Mouse (Mus musculus): Measurements from ENCODE around the gene Med23. TPM values are rescaled to one million over a fixed set of nuclear protein-coding genes. Genes with fewer than 3 reads are reported as not detected.
A peak's percentile ranks its signal among the peaks of the same experiment; 100 is the strongest.

The Med23 gene
- polyA plus RNA-seq, 1 experiment from 2014 or later, result 25.7 TPM

DNA sequence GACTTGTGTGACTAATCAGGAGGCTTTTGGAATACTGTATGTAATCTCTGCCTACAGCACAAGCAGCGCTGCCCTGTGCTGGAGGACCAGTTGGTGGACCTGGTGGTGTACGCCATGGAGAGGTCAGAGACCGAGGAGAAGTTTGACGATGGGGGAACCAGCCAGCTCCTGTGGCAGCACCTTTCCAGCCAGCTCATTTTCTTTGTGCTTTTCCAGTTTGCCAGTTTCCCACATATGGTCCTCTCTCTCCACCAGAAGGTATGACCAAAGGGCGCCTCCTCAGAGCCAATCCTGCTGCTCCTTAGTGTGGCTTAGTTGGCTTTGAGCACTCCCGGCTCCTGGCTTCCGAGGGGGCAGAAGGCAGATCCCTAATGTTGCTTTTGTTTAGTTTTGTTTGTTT, 18.6 kb downstream of the Med23 start:
- no peaks in the 10 kb centered on the region for H3K4me1 ChIP-seq
- H3K27me3 ChIP-seq, result no peaks in the 10 kb centered on the region
- H3K4me2 ChIP-seq, result no peak overlapping the region
- peaks cover 81% of the 10 kb centered on the region for H3K36me3 ChIP-seq
- H3K9me3 ChIP-seq, result no peaks in the 10 kb centered on the region
- no peak overlapping the region for H3K9ac ChIP-seq
- H3K4me3 ChIP-seq, result no peak overlapping the region
- no peak overlapping the region for H3K27ac ChIP-seq
- WGBS, result 92% methylated on average over 7 of the region's 7 CpGs
- no peak for ATAC-seq (ENCODE audit: insufficient number of reproducible peaks, insufficient read depth, low FRiP score, low TSS enrichment, low read depth)

GRCm38 (mm10) chr10:24895927-24896326, 26.1 kb downstream of the Med23 start:
- Histone ChIP-seq H3K27me3 (no peaks in the 10 kb centered on the region), H3K36me3 (peaks cover 86% of the 10 kb centered on the region), H3K4me2 (no peak overlapping the region), H3K9ac (no peak overlapping the region), H3K4me1 (no peaks in the 10 kb centered on the region), H3K9me3 (no peaks in the 10 kb centered on the region), H3K27ac (no peak overlapping the region), H3K4me3 (no peak overlapping the region)
- 91% methylated on average over 8 of the region's 8 CpGs for WGBS
- no peak for ATAC-seq (ENCODE audit: insufficient number of reproducible peaks, insufficient read depth, low FRiP score, low TSS enrichment, low read depth)

- peaks cover 97% of the 10 kb centered on the region for H3K36me3 ChIP-seq
- 95% methylated on average over 10 of the region's 10 CpGs for WGBS
- no peak for ATAC-seq (ENCODE audit: insufficient number of reproducible peaks, insufficient read depth, low FRiP score, low TSS enrichment, low read depth)
- H3K27ac ChIP-seq, result no peak overlapping the region
- no peaks in the 10 kb centered on the region for H3K4me1 ChIP-seq
- H3K27me3 ChIP-seq, result no peaks in the 10 kb centered on the region
- H3K9ac ChIP-seq, result no peak overlapping the region
- H3K9me3 ChIP-seq, result no peaks in the 10 kb centered on the region
- no peak overlapping the region for H3K4me3 ChIP-seq
- H3K4me2 ChIP-seq, result no peak overlapping the region
These were observed 35.8 kb downstream of the Med23 start for GRCm38 (mm10) chr10:24905627-24906026.

DNA sequence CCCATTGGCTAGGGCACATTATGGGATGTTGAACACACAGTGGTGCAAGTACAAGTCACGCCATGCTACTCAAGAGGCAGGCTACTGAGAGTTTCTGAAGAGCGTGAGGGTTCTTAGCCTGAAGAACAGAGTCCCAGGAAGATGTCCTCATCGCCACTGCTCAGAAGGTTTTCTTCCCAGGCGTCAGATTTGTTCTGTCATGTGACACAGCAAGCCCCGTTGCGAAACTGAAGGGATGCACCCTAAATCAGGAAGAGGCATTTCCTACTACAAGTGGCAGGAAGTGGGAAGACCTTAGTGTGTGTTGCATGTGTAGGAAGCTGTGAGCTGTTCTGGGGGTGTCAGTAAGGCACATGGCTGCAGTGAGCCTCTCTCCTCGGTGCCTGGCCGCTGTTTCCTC, 41.4 kb downstream of the Med23 start:
- WGBS, result 87% methylated on average over 8 of the region's 8 CpGs
- ATAC-seq (ENCODE audit: insufficient number of reproducible peaks, insufficient read depth, low FRiP score, low TSS enrichment, low read depth), result no peak

GRCm38 (mm10) chr10:24912576-24912975, 42.8 kb downstream of the Med23 start:
- Histone ChIP-seq H3K4me1 (no peaks in the 10 kb centered on the region), H3K36me3 (peaks cover 92% of the 10 kb centered on the region), H3K4me3 (no peak overlapping the region), H3K27ac (no peak overlapping the region), H3K4me2 (no peak overlapping the region), H3K27me3 (no peaks in the 10 kb centered on the region), H3K9ac (no peak overlapping the region), H3K9me3 (no peaks in the 10 kb centered on the region)
- ATAC-seq (ENCODE audit: insufficient number of reproducible peaks, insufficient read depth, low FRiP score, low TSS enrichment, low read depth), result no peak
- 90% methylated on average over 14 of the region's 14 CpGs for WGBS

More for the DNA sequence above, 41.4 kb downstream of the Med23 start:
- Histone ChIP-seq H3K27ac (no peak overlapping the region), H3K36me3 (peaks cover 97% of the 10 kb centered on the region), H3K4me2 (no peak overlapping the region), H3K9me3 (no peaks in the 10 kb centered on the region), H3K27me3 (no peaks in the 10 kb centered on the region), H3K9ac (no peak overlapping the region), H3K4me3 (no peak overlapping the region), H3K4me1 (no peaks in the 10 kb centered on the region)

DNA sequence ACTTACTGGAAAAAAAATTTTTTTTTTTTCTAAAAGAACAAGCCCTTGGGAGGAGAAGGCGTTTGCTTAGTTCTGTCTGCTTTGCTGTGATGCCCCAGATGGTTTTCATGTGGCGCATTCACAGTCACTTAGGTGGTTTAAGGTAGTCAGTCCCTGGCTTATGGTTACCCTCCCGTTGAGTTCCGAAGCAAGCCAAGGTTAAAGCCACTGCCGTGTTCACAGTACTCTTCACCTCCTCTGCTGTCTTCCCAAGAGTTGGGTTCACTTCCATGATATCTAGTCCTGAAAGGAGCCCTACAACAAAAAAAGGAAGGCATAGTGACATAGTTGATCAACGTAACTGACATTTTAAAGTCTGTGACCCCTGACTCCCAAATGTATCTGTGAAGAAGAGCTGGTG, 45.7 kb downstream of the Med23 start:
- H3K4me2 ChIP-seq, result no peak overlapping the region
- no peak overlapping the region for H3K4me3 ChIP-seq
- ATAC-seq (ENCODE audit: insufficient number of reproducible peaks, insufficient read depth, low FRiP score, low TSS enrichment, low read depth), result no peak
- WGBS, result 87% methylated on average over 6 of the region's 6 CpGs
- no peak overlapping the region for H3K27ac ChIP-seq
- no peaks in the 10 kb centered on the region for H3K27me3 ChIP-seq
- no peak overlapping the region for H3K9ac ChIP-seq
- no peaks in the 10 kb centered on the region for H3K4me1 ChIP-seq
- peaks cover 69% of the 10 kb centered on the region for H3K36me3 ChIP-seq
- H3K9me3 ChIP-seq, result no peaks in the 10 kb centered on the region

DNA sequence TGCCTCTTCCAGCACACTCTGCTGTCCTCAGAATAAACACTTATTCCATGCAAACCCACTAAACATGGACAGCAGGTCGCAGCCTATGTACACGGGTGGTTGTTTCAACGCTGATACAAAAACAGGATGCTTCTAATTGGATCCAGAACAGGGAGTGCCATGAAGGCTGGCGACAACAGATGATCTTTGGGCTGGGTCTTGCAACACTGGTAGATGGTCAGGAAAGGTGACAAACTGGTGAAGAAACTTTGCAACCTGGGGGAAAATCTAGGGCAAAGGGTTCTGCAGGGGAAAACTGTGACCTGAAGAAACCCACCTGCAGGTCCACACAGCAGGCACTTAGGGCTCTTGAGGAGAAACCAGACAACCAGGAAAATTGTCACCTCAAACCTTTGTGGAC, 53.2 kb downstream of the Med23 start:
- 21% methylated on average over 4 of the region's 4 CpGs for WGBS
- H3K27ac ChIP-seq, result no peak overlapping the region

DNA sequence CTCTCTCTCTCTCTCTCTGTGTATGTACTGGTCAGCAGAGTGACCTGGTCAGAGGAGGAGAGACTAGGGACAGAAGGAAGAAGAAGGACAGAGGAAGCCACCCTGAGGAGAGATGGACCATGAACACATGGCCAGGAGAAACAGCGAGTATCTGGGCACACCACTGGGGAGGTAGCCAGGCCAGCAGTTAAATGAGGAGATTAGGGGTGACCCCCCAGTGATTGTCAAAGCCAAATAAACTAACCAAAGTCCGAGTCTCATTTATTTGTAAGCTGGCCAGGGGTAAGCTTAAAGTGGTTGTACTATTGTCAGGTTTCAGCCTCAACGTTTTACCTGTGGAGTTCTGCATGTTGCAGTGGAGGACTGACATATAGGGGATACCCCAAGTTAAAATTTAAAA, 54.5 kb downstream of the Med23 start:
- Histone ChIP-seq H3K9ac (no peak overlapping the region), H3K27ac (no peak overlapping the region), H3K4me3 (no peak overlapping the region), H3K4me1 (peaks cover 13% of the 10 kb centered on the region), H3K36me3 (no peaks in the 10 kb centered on the region), H3K4me2 (no peak overlapping the region), H3K27me3 (no peaks in the 10 kb centered on the region), H3K9me3 (no peaks in the 10 kb centered on the region)
- 77% methylated on average over 3 of the region's 3 CpGs for WGBS
- no peak for ATAC-seq (ENCODE audit: insufficient number of reproducible peaks, insufficient read depth, low FRiP score, low TSS enrichment, low read depth)

More for the DNA sequence above, 53.2 kb downstream of the Med23 start:
- peaks cover 6% of the 10 kb centered on the region for H3K36me3 ChIP-seq
- ATAC-seq (ENCODE audit: insufficient number of reproducible peaks, insufficient read depth, low FRiP score, low TSS enrichment, low read depth), result no peak
- H3K4me2 ChIP-seq, result no peak overlapping the region
- peaks cover 10% of the 10 kb centered on the region for H3K4me1 ChIP-seq
- H3K9ac ChIP-seq, result no peak overlapping the region
- no peaks in the 10 kb centered on the region for H3K27me3 ChIP-seq
- H3K4me3 ChIP-seq, result no peak overlapping the region
- no peaks in the 10 kb centered on the region for H3K9me3 ChIP-seq

GRCm38 (mm10) chr10:24926380-24926779, 56.6 kb downstream of the Med23 start:
- WGBS, result 31% methylated on average over 10 of the region's 10 CpGs
- no peak for ATAC-seq (ENCODE audit: insufficient number of reproducible peaks, insufficient read depth, low FRiP score, low TSS enrichment, low read depth)
- peaks cover 13% of the 10 kb centered on the region for H3K4me1 ChIP-seq
- H3K27me3 ChIP-seq, result no peaks in the 10 kb centered on the region
- no peak overlapping the region for H3K4me3 ChIP-seq
- H3K9me3 ChIP-seq, result no peaks in the 10 kb centered on the region
- no peaks in the 10 kb centered on the region for H3K36me3 ChIP-seq
- H3K27ac ChIP-seq, result no peak overlapping the region
- H3K9ac ChIP-seq, result no peak overlapping the region
- no peak overlapping the region for H3K4me2 ChIP-seq

DNA sequence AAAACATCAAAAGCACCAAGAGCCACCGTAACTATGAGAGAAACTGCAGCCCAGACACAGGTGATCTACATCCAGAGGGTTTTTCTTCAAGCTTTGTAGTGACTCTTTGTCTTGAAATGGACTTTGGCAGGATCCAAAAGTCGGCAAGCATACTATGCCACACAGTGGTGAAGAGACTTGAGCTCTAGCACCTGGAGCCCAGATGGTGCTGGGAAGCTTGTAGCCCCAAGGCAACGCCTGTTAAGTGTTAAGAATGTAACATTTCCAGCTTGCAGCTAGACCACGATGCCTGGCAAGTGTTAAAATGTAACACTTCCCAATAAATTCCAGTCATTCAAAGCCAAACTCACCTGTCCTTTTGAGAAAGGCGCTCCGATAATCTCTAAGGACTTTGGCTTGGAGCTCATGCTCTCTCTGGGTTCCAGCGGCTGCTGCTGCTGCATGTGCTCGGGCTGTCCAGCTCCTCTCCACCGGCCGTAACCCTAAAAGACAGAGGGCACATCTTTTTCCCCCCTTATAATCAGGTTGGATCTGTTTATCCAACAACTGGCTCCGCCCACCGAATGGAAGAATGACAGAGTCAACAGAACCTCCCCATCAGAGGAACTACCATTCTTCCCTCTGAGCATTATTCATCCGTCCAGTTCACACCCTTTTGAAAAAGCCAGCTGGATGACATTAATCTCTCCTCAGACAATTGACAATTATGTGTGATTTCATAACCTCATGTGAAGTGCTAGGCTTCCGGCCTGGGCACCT, 57.4 kb downstream of the Med23 start, which contains the start of gene Arg1:
Gene Arg1, minus strand, starts transcription at position 523 of the 759 bp plus-strand sequence.
- H3K4me2 ChIP-seq, result peak within 1 kb of the TSS; percentile 40
- H3K9me3 ChIP-seq, result no peaks in the 10 kb centered on the region
- no peak for ATAC-seq (ENCODE audit: insufficient number of reproducible peaks, insufficient read depth, low FRiP score, low TSS enrichment, low read depth)
- H3K9ac ChIP-seq, result no peak within 1 kb of the TSS
- H3K4me3 ChIP-seq, result no peak within 1 kb of the TSS
- no peaks in the 10 kb centered on the region for H3K36me3 ChIP-seq
- H3K27ac ChIP-seq, result no peak within 1 kb of the TSS
- peaks cover 13% of the 10 kb centered on the region for H3K4me1 ChIP-seq
- no peaks in the 10 kb centered on the region for H3K27me3 ChIP-seq
- WGBS, result 19% methylated on average over 14 of the region's 14 CpGs

GRCm38 (mm10) chr10:24928072-24928471, 58.3 kb downstream of the Med23 start:
- Histone ChIP-seq H3K27ac (no peak overlapping the region), H3K9me3 (no peaks in the 10 kb centered on the region), H3K4me1 (peaks cover 13% of the 10 kb centered on the region), H3K9ac (no peak overlapping the region), H3K27me3 (no peaks in the 10 kb centered on the region), H3K4me3 (no peak overlapping the region), H3K36me3 (no peaks in the 10 kb centered on the region), H3K4me2 (no peak overlapping the region)
- 27% methylated on average over 12 of the region's 12 CpGs for WGBS
- no peak for ATAC-seq (ENCODE audit: insufficient number of reproducible peaks, insufficient read depth, low FRiP score, low TSS enrichment, low read depth)

DNA sequence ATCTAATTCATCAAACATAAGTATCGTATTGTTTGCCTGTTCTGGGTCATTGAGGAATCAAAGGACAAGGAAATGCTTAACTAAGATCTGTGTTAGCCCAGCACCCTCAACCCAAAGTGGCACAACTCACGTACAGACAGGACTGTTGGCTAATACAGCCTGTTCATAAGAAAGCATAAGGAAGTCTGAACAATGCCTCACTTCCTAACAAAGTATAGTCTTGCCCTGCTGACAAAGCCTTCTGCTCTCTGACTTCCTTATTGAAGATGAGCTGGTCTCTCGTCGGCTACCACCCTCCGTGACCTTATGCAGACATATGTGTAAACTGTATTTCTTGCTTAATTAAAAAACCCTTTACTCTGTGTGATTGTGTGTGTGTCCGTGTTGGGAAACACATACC, 60.4 kb downstream of the Med23 start:
- ATAC-seq (ENCODE audit: insufficient number of reproducible peaks, insufficient read depth, low FRiP score, low TSS enrichment, low read depth), result no peak
- Histone ChIP-seq H3K4me2 (no peak overlapping the region), H3K9ac (no peak overlapping the region), H3K27ac (no peak overlapping the region), H3K4me1 (peaks cover 13% of the 10 kb centered on the region), H3K36me3 (no peaks in the 10 kb centered on the region), H3K9me3 (no peaks in the 10 kb centered on the region), H3K27me3 (no peaks in the 10 kb centered on the region), H3K4me3 (no peak overlapping the region)
- WGBS, result 79% methylated on average over 6 of the region's 6 CpGs
